8 mouse cellular contexts compared by ENCODE assay signal in the genomic region with DNA sequence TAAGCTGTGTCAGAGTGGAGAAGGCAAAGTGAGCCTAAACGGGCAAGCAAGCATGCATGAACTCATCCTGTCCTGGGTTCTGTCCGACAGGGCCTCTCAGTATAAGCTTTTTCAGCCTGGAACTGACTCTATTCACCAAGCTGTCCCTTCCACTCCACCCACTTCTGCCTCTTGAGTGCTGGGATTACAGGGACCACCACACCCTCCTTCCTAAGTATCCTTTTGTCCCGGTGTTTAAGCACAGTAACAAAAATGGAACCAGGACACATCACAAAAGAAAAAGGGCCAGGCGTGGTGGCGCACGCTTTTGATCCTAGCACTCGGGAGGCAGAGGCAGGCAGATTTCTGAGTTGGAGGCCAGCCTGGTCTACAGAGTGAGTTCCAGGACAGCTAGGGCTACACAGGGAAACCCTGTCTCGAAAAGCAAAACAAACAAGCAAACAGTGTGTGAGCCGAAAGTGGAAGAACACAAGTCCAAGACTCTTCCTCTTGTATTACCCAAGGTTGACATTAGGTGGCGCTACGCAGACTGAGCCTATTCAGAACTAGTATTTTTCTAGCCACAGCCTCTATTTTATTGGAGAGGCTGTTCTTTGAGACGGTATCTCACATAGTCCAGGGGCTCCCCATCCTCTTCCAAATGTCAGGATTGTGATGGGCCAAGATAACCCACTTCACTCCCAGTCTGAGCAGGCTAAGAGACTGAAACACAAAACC. TPM values are rescaled to one million over a fixed set of nuclear protein-coding genes. Genes with fewer than 3 reads are reported as not detected.
A peak's percentile ranks its signal among the peaks of the same experiment; 100 is the strongest.
DNase-seq lines count a peak whose midpoint lies in the region; TF ChIP-seq lines count a peak whose summit lies in the region.

No protein-coding gene starts in this region.

- no peaks in the 10 kb centered on the region for H3K27me3 ChIP-seq in heart, embryonic 10.5 days (ENCODE audit: insufficient read depth, poor library complexity, severe bottlenecking)
- H3K27me3 ChIP-seq in testis, adult 2 months (ENCODE audit: control insufficient read depth, insufficient read depth, low read length): no peaks in the 10 kb centered on the region

- peak; percentile 46 to 79 for DNase-seq in heart, adult 18-20 months
- DNase-seq in heart, embryonic 10.5 days (ENCODE audit: low spot score): no peak
- no peak for DNase-seq in testis, postnatal 14 days (ENCODE audit: low spot score)
- peak; percentile 26 for DNase-seq in cerebellum, adult 11-12 months
- DNase-seq in heart, postnatal 36 days: peak; percentile 47 to 56
- peak; percentile 84 for DNase-seq in lung, postnatal 36 days
- peak; percentile 61 for DNase-seq in thymus, postnatal 14 days

- H3K9me3 ChIP-seq in heart, embryonic 10.5 days: no peaks in the 10 kb centered on the region

- no peak for TF ChIP-seq POLR2A in testis, adult 2 months (IDR thresholded peaks at IDR 0.05; ENCODE audit: control insufficient read depth, low read depth, low read length)

- 70% methylated on average over 12 of the region's 12 CpGs for WGBS in heart, embryonic 10.5 days

- no peak overlapping the region for H3K4me3 ChIP-seq in heart, embryonic 10.5 days
- H3K4me3 ChIP-seq in testis, adult 2 months (ENCODE audit: control insufficient read depth, low read depth, low read length): no peak overlapping the region

- TF ChIP-seq CTCF in testis, adult 2 months (IDR thresholded peaks at IDR 0.05; ENCODE audit: control insufficient read depth, insufficient read depth, insufficient replicate concordance, low read depth, low read length): peak; percentile 16; the same call in 1 of the 2 replicates

- H3K4me1 ChIP-seq in heart, embryonic 10.5 days: no peaks in the 10 kb centered on the region
- H3K4me1 ChIP-seq in testis, adult 2 months (ENCODE audit: control insufficient read depth, insufficient read depth, low read length): no peaks in the 10 kb centered on the region

- intact Hi-C loops in heart, postnatal 36 days (cut with DNase I): loop anchor here (1.0 kb wide), 1 partner anchor 48 kb away; no protein-coding TSS in a partner anchor

- no peak overlapping the region for H3K27ac ChIP-seq in heart, embryonic 10.5 days
- H3K27ac ChIP-seq in testis, adult 2 months (ENCODE audit: control insufficient read depth, insufficient read depth, low read depth, low read length): no peak overlapping the region

- peaks cover 88% of the 10 kb centered on the region for H3K36me3 ChIP-seq in heart, embryonic 10.5 days
- H3K36me3 ChIP-seq in testis, adult 2 months (ENCODE audit: control insufficient read depth, insufficient read depth, low read length): no peaks in the 10 kb centered on the region

RNA-seq across cellular contexts. Expression of gene Rbms2, which starts 39.7 kb away (rescaled TPM):
- 100 to 1,000 TPM in 1 of 2 experiments, 10 to 100 TPM in 1; 78.1 to 100 TPM for total RNA-seq in heart, adult 18-20 months (2021)
- 32.5 and 38.6 TPM in 2 replicates for polyA plus RNA-seq in heart, embryonic 10.5 days (2016; fragmentation: Nextera tagmentation; extraction: Ambion mirVana)
- polyA plus RNA-seq in testis, adult 2 months (2012; rRNA removed): 17.3 and 19.4 TPM in 2 replicates
- 10 to 100 TPM; 89.2 to 95.3 TPM for total RNA-seq in heart, postnatal 36 days (2021)

RNA-seq across cellular contexts. Expression of gene Baz2a, which starts 49.0 kb away (rescaled TPM):
- total RNA-seq in heart, adult 18-20 months (2021): 10 to 100 TPM; 19.0 to 20.3 TPM
- 10.1 and 12.0 TPM in 2 replicates for polyA plus RNA-seq in heart, embryonic 10.5 days (2016; fragmentation: Nextera tagmentation; extraction: Ambion mirVana)
- 90.5 and 100 TPM in 2 replicates for polyA plus RNA-seq in testis, adult 2 months (2012; rRNA removed)
- total RNA-seq in heart, postnatal 36 days (2021): 10 to 100 TPM; 23.8 TPM

RNA-seq across cellular contexts. Expression of gene Gls2, which starts 53.9 kb away (rescaled TPM):
- total RNA-seq in heart, adult 18-20 months (2021): 1 to 10 TPM in 1 of 2 experiments, under 1 TPM in 1; 0.25 to 1.4 TPM
- 0.86 and 1.1 TPM in 2 replicates for polyA plus RNA-seq in heart, embryonic 10.5 days (2016; fragmentation: Nextera tagmentation; extraction: Ambion mirVana)
- 3.7 and 5.3 TPM in 2 replicates for polyA plus RNA-seq in testis, adult 2 months (2012; rRNA removed)
- under 1 TPM; 0.58 to 0.92 TPM for total RNA-seq in heart, postnatal 36 days (2021)

RNA-seq across cellular contexts. Expression of gene Atp5b, which starts 57.3 kb away (rescaled TPM):
- 1,000 to 10,000 TPM; 8,639 to 9,190 TPM for total RNA-seq in heart, adult 18-20 months (2021)
- 3,536 and 4,735 TPM in 2 replicates for polyA plus RNA-seq in heart, embryonic 10.5 days (2016; fragmentation: Nextera tagmentation; extraction: Ambion mirVana)
- 805 and 830 TPM in 2 replicates for polyA plus RNA-seq in testis, adult 2 months (2012; rRNA removed)
- total RNA-seq in heart, postnatal 36 days (2021): 1,000 to 10,000 TPM; 9,026 to 9,193 TPM

Comparison
In these comparisons a context has a peak if more than half of its experiments do, and no peak if none do; other contexts are left out.
1. DNase-seq: peak in heart, adult 18-20 months (2 of 2), cerebellum, adult 11-12 months (single experiment), heart, postnatal 36 days (2 of 2), lung, postnatal 36 days (single experiment) and thymus, postnatal 14 days (single experiment); none in heart, embryonic 10.5 days (single experiment) and testis, postnatal 14 days (single experiment).